Mouse (Mus musculus) forebrain, embryonic 14.5 days (tissue): ENCODE data around the gene Hspa12b. TPM values are rescaled to one million over a fixed set of nuclear protein-coding genes. Genes with fewer than 3 reads are reported as not detected.

Experiments used
- ATAC-seq: fragments of 200-750 bp; cut with Nextera tagmentation; 2 replicates; pipeline ENCODE4 v1.8.0; 2017; ENCODE audit warnings: mild to moderate bottlenecking, moderate library complexity
- DNase-seq: peaks from one replicate; pipeline ENCODE4 v3.0.0-alpha.2; 2015; ENCODE audit warnings: low spot score
- H3K27ac ChIP-seq: fragments of 300-500 bp; sonication (generic); 2 replicates; pipeline ENCODE4 v1.5.1; 2014; ENCODE audit warnings: low read depth, mild to moderate bottlenecking, control low read depth, low read length, moderate library complexity
- H3K27me3 ChIP-seq: fragments of 300-500 bp; sonication (generic); replicated peaks from 2 replicates; pipeline ENCODE4 v1.6.1; 2014; ENCODE audit warnings: low read length, control low read depth, mixed read lengths; ENCODE audit not compliant: control insufficient read depth, insufficient read depth
- H3K36me3 ChIP-seq: fragments of 300-500 bp; sonication (generic); 2 replicates; pipeline ENCODE4 v1.6.1; 2014; ENCODE audit warnings: low read length, control low read depth; ENCODE audit not compliant: control insufficient read depth, insufficient read depth
- H3K4me1 ChIP-seq: fragments of 300-500 bp; sonication (generic); 2 replicates; pipeline ENCODE4 v1.6.1; 2014; ENCODE audit warnings: antibody characterized with exemption, low read length, control low read depth; ENCODE audit not compliant: control insufficient read depth, insufficient read depth
- H3K4me2 ChIP-seq: fragments of 300-500 bp; sonication (generic); 2 replicates; pipeline ENCODE4 v1.6.1; 2014; ENCODE audit warnings: mild to moderate bottlenecking, control low read depth, low read length
- H3K4me3 ChIP-seq: fragments of 300-500 bp; sonication (generic); 2 replicates; pipeline ENCODE4 v1.5.1; 2014; ENCODE audit warnings: low read depth, low read length, control low read depth
- H3K9ac ChIP-seq: fragments of 300-500 bp; sonication (generic); 2 replicates; pipeline ENCODE4 v1.6.1; 2014; ENCODE audit warnings: mild to moderate bottlenecking, low read length, control low read depth, moderate library complexity
- H3K9me3 ChIP-seq: fragments of 300-500 bp; sonication (generic); replicated peaks from 2 replicates; pipeline ENCODE4 v1.6.1; 2016; ENCODE audit warnings: low read length, control low read depth, mixed read lengths; ENCODE audit not compliant: control insufficient read depth
- WGBS: fragments of 180-500 bp; shearing (Covaris S2); extraction: QIAGEN DNeasy Blood & Tissue Kit; methylation state at CpG from one replicate; pipeline ENCODE4 v1.1.7; 2014; 5-methylcytosine and 5-hydroxymethylcytosine counted together
- polyA plus RNA-seq: library from polyadenylated mRNA; unstranded; fragments of >200 nt; fragmentation: Nextera tagmentation; extraction: Ambion mirVana; gene quantifications from 2 replicates; pipeline ENCODE4 v1.2.1, GENCODE M21; 2014

The Hspa12b gene
- polyA plus RNA-seq, 1 experiment from 2014 or later, result 1.6 TPM

DNA sequence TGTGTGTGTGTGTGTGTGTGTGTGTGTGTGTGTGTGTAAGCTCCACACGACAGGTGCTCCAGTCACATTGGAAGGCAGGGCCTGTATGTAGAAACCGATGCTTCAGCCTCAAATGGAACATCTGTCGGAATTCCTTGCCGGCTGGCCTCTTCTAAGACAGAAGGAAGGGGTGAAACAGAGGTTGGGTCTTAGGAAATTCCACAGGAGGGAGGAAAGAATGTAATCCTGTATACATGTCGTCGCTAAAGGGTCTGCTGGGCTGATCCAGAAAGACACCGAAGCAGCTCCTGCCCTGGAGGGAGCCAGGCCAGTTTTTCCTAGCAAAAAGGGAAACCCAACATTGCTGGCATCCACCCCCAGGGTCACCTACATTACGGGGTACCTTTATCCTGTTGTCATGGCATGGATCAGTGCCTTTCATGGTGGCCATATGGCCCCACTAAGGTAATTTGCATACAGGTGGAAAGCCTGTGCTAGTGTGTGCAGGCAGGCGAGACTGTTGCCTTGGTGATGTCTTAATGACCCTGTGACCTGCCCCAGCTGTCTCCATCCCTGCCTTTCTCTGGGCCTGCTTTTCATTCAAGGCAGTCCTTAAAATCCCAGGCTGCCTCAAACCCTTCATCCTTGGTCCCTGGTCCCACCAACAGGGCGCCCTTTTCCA, 63.4 kb downstream of the Hspa12b start:
- ATAC-seq, result peak; percentile 57
- Histone ChIP-seq H3K4me2 (peak overlapping the region; percentile 14; the same call in 1 of the 2 replicates), H3K9me3 (no peaks in the 10 kb centered on the region), H3K27me3 (no peaks in the 10 kb centered on the region), H3K9ac (peak overlapping the region; percentile 8; the same call in 1 of the 2 replicates), H3K27ac (peak overlapping the region; percentile 65), H3K4me1 (peaks cover 26% of the 10 kb centered on the region), H3K4me3 (no peak overlapping the region), H3K36me3 (peaks cover 35% of the 10 kb centered on the region)
- WGBS, result 12% methylated on average over 10 of the region's 10 CpGs
- DNase-seq, result peak; percentile 63

DNA sequence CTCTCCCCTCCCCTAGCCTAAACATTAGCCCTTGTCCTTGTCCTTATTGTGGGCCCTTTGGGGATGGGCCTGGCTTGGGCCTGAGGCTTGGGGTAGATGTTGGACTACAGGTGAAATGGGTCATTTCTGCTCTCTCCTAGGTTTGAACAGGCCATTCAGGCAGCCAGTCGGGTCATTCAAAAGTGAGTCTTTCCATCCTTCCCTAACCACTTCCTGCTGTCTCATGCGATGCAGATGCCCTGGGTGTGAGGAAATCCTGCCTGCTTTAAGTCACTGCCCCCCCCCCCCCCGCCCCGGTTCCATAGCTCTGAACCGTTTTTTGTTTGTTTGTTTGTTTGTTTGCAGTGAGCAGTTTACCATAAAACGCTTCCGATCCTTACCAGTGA, 63.9 kb downstream of the Hspa12b start:
- no peak overlapping the region for H3K4me3 ChIP-seq
- peak overlapping the region; percentile 65; the same call in 1 of the 2 replicates for H3K27ac ChIP-seq
- H3K27me3 ChIP-seq, result no peaks in the 10 kb centered on the region
- peaks cover 26% of the 10 kb centered on the region for H3K4me1 ChIP-seq
- peaks cover 35% of the 10 kb centered on the region for H3K36me3 ChIP-seq
- H3K9ac ChIP-seq, result 0 out of 2 replicates have a peak overlapping the region, but pooled peaks have one; percentile 8
- WGBS, result 68% methylated on average over 7 of the region's 7 CpGs
- ATAC-seq, result no peak
- H3K9me3 ChIP-seq, result no peaks in the 10 kb centered on the region
- DNase-seq, result no peak
- H3K4me2 ChIP-seq, result 0 out of 2 replicates have a peak overlapping the region, but pooled peaks have one; percentile 14

Other genes starting within 250 kb of the Hspa12b start
- 55.1 and 78.3 TPM in 2 replicates for gene 4930402H24Rik, start 220.9 kb upstream of the Hspa12b start, polyA plus RNA-seq
- 11.3 and 14.3 TPM in 2 replicates for gene Atrn, start 220.8 kb upstream of the Hspa12b start, polyA plus RNA-seq
- 30.6 and 33.6 TPM in 2 replicates for gene Gfra4, start 84.2 kb upstream of the Hspa12b start, polyA plus RNA-seq
- 0.52 and 0.79 TPM in 2 replicates for gene Adam33, start 63.5 kb upstream of the Hspa12b start, polyA plus RNA-seq
- gene Siglec1, start 40.5 kb upstream of the Hspa12b start, polyA plus RNA-seq, result 0.10 and 0.25 TPM in 2 replicates
- not detected in 2 replicates for gene Gm11037, start 6.2 kb downstream of the Hspa12b start, polyA plus RNA-seq
- gene 1700037H04Rik, start 32.8 kb downstream of the Hspa12b start, polyA plus RNA-seq, result 110 and 112 TPM in 2 replicates
- gene Cenpb, start 52.8 kb downstream of the Hspa12b start, polyA plus RNA-seq, result 9.3 and 9.7 TPM in 2 replicates
- 30.0 and 32.0 TPM in 2 replicates for gene Cdc25b, start 59.7 kb downstream of the Hspa12b start, polyA plus RNA-seq
- 10.1 and 11.8 TPM in 2 replicates for gene Spef1, start 60.0 kb downstream of the Hspa12b start, polyA plus RNA-seq
- 29.9 and 30.3 TPM in 2 replicates for gene Ap5s1, start 79.8 kb downstream of the Hspa12b start, polyA plus RNA-seq
- 6.5 and 6.6 TPM in 2 replicates for gene Mavs, start 106.8 kb downstream of the Hspa12b start, polyA plus RNA-seq
- 29.4 and 34.4 TPM in 2 replicates for gene Pank2, start 135.2 kb downstream of the Hspa12b start, polyA plus RNA-seq
- 13.9 and 16.2 TPM in 2 replicates for gene Rnf24, start 225.6 kb downstream of the Hspa12b start, polyA plus RNA-seq